Mouse (Mus musculus) MEL (cell line): ENCODE results near the gene Sar1a. TPM values are rescaled to one million over a fixed set of nuclear protein-coding genes. Genes with fewer than 3 reads are reported as not detected.

Experiments
- DNase-seq: peaks from one replicate; pipeline ENCODE4 v3.0.0; 2011; ENCODE audit warnings: low read depth, low spot score
- H3K27ac ChIP-seq: 2 replicates; pipeline ENCODE4 v1.5.1; 2012; ENCODE audit warnings: low read depth, mild to moderate bottlenecking, control low read depth, low read length, moderate library complexity; ENCODE audit not compliant: control insufficient read depth
- H3K27me3 ChIP-seq, 2 experiments: fragments of 150-350 bp in 1 of 2; sonication (generic) in 1 of 2; 2 replicates each; pipeline ENCODE4 v1.6.1; 2012; ENCODE audit warnings: low read length in 2 of 2, mild to moderate bottlenecking in 2 of 2, improper control_type of control experiment in 1 of 2, moderate library complexity in 1 of 2; ENCODE audit not compliant: insufficient read depth in 2 of 2, control insufficient read depth in 1 of 2
- H3K36me3 ChIP-seq, 2 experiments: 2 replicates each; pipeline ENCODE4 v1.6.1; 2012 to 2014; ENCODE audit warnings: low read length in 2 of 2, improper control_type of control experiment in 1 of 2, inconsistent platforms in 1 of 2, mild to moderate bottlenecking in 1 of 2; ENCODE audit not compliant: insufficient read depth in 2 of 2, control insufficient read depth in 1 of 2
- H3K4me1 ChIP-seq, 2 experiments: fragments of 150-350 bp in 1 of 2; sonication (generic) in 1 of 2; 2 replicates each; pipeline ENCODE4 v1.6.1; 2012; ENCODE audit warnings: low read length in 2 of 2, improper control_type of control experiment in 1 of 2, mild to moderate bottlenecking in 1 of 2; ENCODE audit not compliant: insufficient read depth in 2 of 2, control insufficient read depth in 1 of 2
- H3K4me3 ChIP-seq, 2 experiments: fragments of 150-350 bp in 1 of 2; sonication (generic) in 1 of 2; 2 replicates each; pipeline ENCODE4 v1.5.1; 2012; ENCODE audit warnings: low read depth in 2 of 2, low read length in 2 of 2, mild to moderate bottlenecking in 2 of 2, moderate library complexity in 2 of 2, control low read depth in 1 of 2, improper control_type of control experiment in 1 of 2; ENCODE audit not compliant: control insufficient read depth in 1 of 2, insufficient read depth in 1 of 2
- H3K79me2 ChIP-seq: 2 replicates; pipeline ENCODE4 v1.6.1; 2012; ENCODE audit warnings: mild to moderate bottlenecking, low read length, moderate library complexity; ENCODE audit not compliant: control insufficient read depth, poor library complexity, insufficient read depth
- H3K9ac ChIP-seq: 2 replicates; pipeline ENCODE4 v1.6.1; 2012; ENCODE audit warnings: low read depth, mild to moderate bottlenecking, control low read depth, low read length, moderate library complexity; ENCODE audit not compliant: control insufficient read depth, poor library complexity, severe bottlenecking
- H3K9me3 ChIP-seq: fragments of 150-350 bp; sonication (generic); replicated peaks from 2 replicates; pipeline ENCODE4 v1.6.1; 2012; ENCODE audit warnings: mild to moderate bottlenecking, low read length, improper control_type of control experiment, moderate library complexity; ENCODE audit not compliant: insufficient read depth
- CHD1 ChIP-seq: IDR thresholded peaks from 2 replicates; pipeline ENCODE4 v1.6.1; 2012; ENCODE audit warnings: low read depth, mild to moderate bottlenecking, inconsistent platforms, low read length, improper control_type of control experiment
- CHD2 ChIP-seq: IDR thresholded peaks from 2 replicates; pipeline ENCODE4 v1.6.1; 2011; ENCODE audit warnings: low read length, improper control_type of control experiment
- CTCF ChIP-seq, 3 experiments: IDR thresholded peaks in 2 of 3; conservative IDR thresholded peaks in 1 of 3; 2 replicates each; pipeline ENCODE4 v1.5.1; 2011 to 2012; ENCODE audit warnings: low read length in 3 of 3, low read depth in 2 of 3, mild to moderate bottlenecking in 2 of 3, improper control_type of control experiment in 1 of 3, inconsistent platforms in 1 of 3, mixed read lengths in 1 of 3, moderate library complexity in 1 of 3; ENCODE audit not compliant: control insufficient read depth in 1 of 3, insufficient read depth in 1 of 3, poor library complexity in 1 of 3, severe bottlenecking in 1 of 3
- ELF1 ChIP-seq: IDR thresholded peaks from 2 replicates; pipeline ENCODE4 v1.6.1; 2014; ENCODE audit warnings: low read depth, mild to moderate bottlenecking, inconsistent platforms, low read length, improper control_type of control experiment, moderate library complexity
- EP300 ChIP-seq, 2 experiments: IDR thresholded peaks; 2 replicates each; pipeline ENCODE4 v1.6.1; 2011; ENCODE audit warnings: improper control_type of control experiment in 2 of 2, low read length in 2 of 2, low read depth in 1 of 2, mild to moderate bottlenecking in 1 of 2
- ETS1 ChIP-seq: IDR thresholded peaks from 2 replicates; pipeline ENCODE4 v1.6.1; 2012; ENCODE audit warnings: low read depth, mild to moderate bottlenecking, inconsistent platforms, low read length, improper control_type of control experiment, moderate library complexity
- GABPA ChIP-seq: IDR thresholded peaks from 2 replicates; pipeline ENCODE4 v1.6.1; 2012; ENCODE audit warnings: low read depth, mild to moderate bottlenecking, inconsistent platforms, low read length, improper control_type of control experiment, moderate library complexity
- JUND ChIP-seq: IDR thresholded peaks from 2 replicates; pipeline ENCODE4 v1.6.1; 2011; ENCODE audit warnings: low read depth, mild to moderate bottlenecking, improper control_type of control experiment, low read length
- KAT2A ChIP-seq: conservative IDR thresholded peaks from 2 replicates; pipeline ENCODE4 v1.6.1; 2012; ENCODE audit warnings: low read depth, low read length, improper control_type of control experiment, inconsistent platforms
- MAFK ChIP-seq: IDR thresholded peaks from 2 replicates; pipeline ENCODE4 v1.6.1; 2011; ENCODE audit warnings: low read depth, mild to moderate bottlenecking, low read length, improper control_type of control experiment, borderline replicate concordance
- MAX ChIP-seq: IDR thresholded peaks from 2 replicates; pipeline ENCODE4 v1.6.1; 2011; ENCODE audit warnings: low read length, improper control_type of control experiment
- MEF2A ChIP-seq: IDR thresholded peaks from 2 replicates; pipeline ENCODE4 v1.6.1; 2014; ENCODE audit warnings: low read depth, mild to moderate bottlenecking, inconsistent platforms, low read length, improper control_type of control experiment; ENCODE audit not compliant: poor library complexity, insufficient replicate concordance, severe bottlenecking; ENCODE audit errors: extremely low read depth
- MYB ChIP-seq: IDR thresholded peaks from 2 replicates; pipeline ENCODE4 v1.6.1; 2011; ENCODE audit warnings: mild to moderate bottlenecking, low read depth, low read length, improper control_type of control experiment
- NELFE ChIP-seq: IDR thresholded peaks from 2 replicates; pipeline ENCODE4 v1.6.1; 2011; ENCODE audit warnings: low read depth, low read length, improper control_type of control experiment
- NRF1 ChIP-seq: IDR thresholded peaks from 2 replicates; pipeline ENCODE4 v1.6.1; 2014; ENCODE audit warnings: low read depth, mild to moderate bottlenecking, inconsistent platforms, low read length, improper control_type of control experiment, moderate library complexity; ENCODE audit not compliant: poor library complexity, insufficient read depth, severe bottlenecking
- RAD21 ChIP-seq: IDR thresholded peaks from 2 replicates; pipeline ENCODE4 v1.6.1; 2011; ENCODE audit warnings: mild to moderate bottlenecking, low read depth, low read length, improper control_type of control experiment
- SIN3A ChIP-seq: IDR thresholded peaks from 2 replicates; pipeline ENCODE4 v1.6.1; 2012; ENCODE audit warnings: low read length, improper control_type of control experiment, inconsistent platforms
- SMC3 ChIP-seq: IDR thresholded peaks from 2 replicates; pipeline ENCODE4 v1.6.1; 2011; ENCODE audit warnings: low read depth, low read length, improper control_type of control experiment
- TAL1 ChIP-seq: IDR thresholded peaks from 2 replicates; pipeline ENCODE4 v1.6.1; 2012; ENCODE audit warnings: mild to moderate bottlenecking, inconsistent platforms, low read length, moderate library complexity, mixed read lengths
- TBP ChIP-seq: IDR thresholded peaks from 2 replicates; pipeline ENCODE4 v1.8.0; 2011; ENCODE audit warnings: low read depth, low read length, improper control_type of control experiment
- UBTF ChIP-seq: IDR thresholded peaks from 2 replicates; pipeline ENCODE4 v1.6.1; 2012; ENCODE audit warnings: low read depth, mild to moderate bottlenecking, inconsistent platforms, low read length, improper control_type of control experiment, moderate library complexity, borderline replicate concordance; ENCODE audit not compliant: insufficient read depth
- USF1 ChIP-seq: IDR thresholded peaks from 2 replicates; pipeline ENCODE4 v1.6.1; 2014; ENCODE audit warnings: low read depth, mild to moderate bottlenecking, inconsistent platforms, low read length, improper control_type of control experiment, moderate library complexity
- ZC3H11A ChIP-seq: IDR thresholded peaks from 2 replicates; pipeline ENCODE4 v1.6.1; 2012; ENCODE audit warnings: low read depth, mild to moderate bottlenecking, inconsistent platforms, low read length, improper control_type of control experiment
- polyA plus RNA-seq, 2 experiments: library from polyadenylated mRNA; stranded (reverse) in 1 of 2; unstranded in 1 of 2; fragments of >175 nt in 1 of 2; fragments of >200 nt in 1 of 2; gene quantifications; 2 replicates each; pipeline versions ENCODE4 v1.2.1 to v1.2.4; 2012; ENCODE audit warnings: low replicate concordance in 2 of 2, low read depth in 1 of 2; ENCODE audit not compliant: insufficient read length in 2 of 2, insufficient read depth in 1 of 2, missing spikeins in 1 of 2
- total RNA-seq: library from RNA; depleted of rRNA; stranded (reverse); fragments of 300-350 nt; gene quantifications from 2 replicates; pipeline ENCODE4 v1.2.3, GENCODE M21; 2012

Sar1a gene
- total and polyA plus RNA-seq, 3 experiments, result 133 to 135 TPM; not detected in 1

GRCm38 (mm10) chr10:61657985-61658384 is 22.1 kb upstream of the Sar1a start:
- Histone ChIP-seq H3K9me3 (no peaks in the 10 kb centered on the region), H3K27me3 (no peaks in the 10 kb centered on the region), H3K4me1 (no peaks in the 10 kb centered on the region), H3K9ac (no peak overlapping the region), H3K79me2 (peaks cover 5% of the 10 kb centered on the region; the same call in 1 of the 2 replicates), H3K36me3 (peaks cover 4 to 10% of the 10 kb centered on the region in 2 experiments), H3K27ac (no peak overlapping the region), H3K4me3 (no peak overlapping the region)
- TF ChIP-seq MAFK, result no peak
- peak; percentile 52; the same call in 1 of the 2 replicates for TF ChIP-seq ZC3H11A
- peak; percentile 37; the same call in 1 of the 2 replicates for TF ChIP-seq SIN3A
- TF ChIP-seq CTCF (IDR thresholded peaks at IDR 0.05 in 2 of 3, conservative IDR thresholded peaks at IDR 0.05 in 1 of 3; ENCODE audit: control insufficient read depth in 1 of 3, insufficient read depth in 1 of 3, low read depth in 2 of 3, low read length in 3 of 3, poor library complexity in 1 of 3, severe bottlenecking in 1 of 3), result peak; percentile 40 to 81 (median 72)
- peak; percentile 71 for TF ChIP-seq RAD21
- TF ChIP-seq SMC3, result peak; percentile 58
- DNase-seq, result peak; percentile 75

GRCm38 (mm10) chr10:61661887-61662286 is 18.2 kb upstream of the Sar1a start:
- no peak for TF ChIP-seq MEF2A
- TF ChIP-seq USF1, result no peak
- no peak for TF ChIP-seq GABPA
- TF ChIP-seq MAX, result no peak
- TF ChIP-seq JUND, result no peak
- no peak for TF ChIP-seq NELFE
- TF ChIP-seq CHD2, result no peak
- TF ChIP-seq EP300 (IDR thresholded peaks at IDR 0.05; ENCODE audit: low read depth in 1 of 2, low read length in 2 of 2), result no peak
- no peak for TF ChIP-seq ETS1
- no peak for TF ChIP-seq ELF1
- no peak for TF ChIP-seq SMC3
- no peak for TF ChIP-seq CHD1
- no peak for TF ChIP-seq MYB
- no peak for TF ChIP-seq TBP
- TF ChIP-seq CTCF (IDR thresholded peaks at IDR 0.05 in 2 of 3, conservative IDR thresholded peaks at IDR 0.05 in 1 of 3; ENCODE audit: control insufficient read depth in 1 of 3, insufficient read depth in 1 of 3, low read depth in 2 of 3, low read length in 3 of 3, poor library complexity in 1 of 3, severe bottlenecking in 1 of 3), result no peak
- no peak for TF ChIP-seq KAT2A
- TF ChIP-seq TAL1, result no peak
- no peak for TF ChIP-seq NRF1
- no peak for TF ChIP-seq MAFK
- no peak for TF ChIP-seq UBTF
- H3K4me1 ChIP-seq, result peaks cover 9 to 10% of the 10 kb centered on the region in 2 experiments; a peak in 3 of 4 replicates
- no peak overlapping the region for H3K27ac ChIP-seq
- peaks cover 14 to 24% of the 10 kb centered on the region in 2 experiments for H3K36me3 ChIP-seq
- peak; percentile 21 for DNase-seq
- peaks cover 1% of the 10 kb centered on the region; the same call in 1 of the 2 replicates for H3K79me2 ChIP-seq
- H3K4me3 ChIP-seq, result no peak overlapping the region
- no peaks in the 10 kb centered on the region for H3K9me3 ChIP-seq
- no peaks in the 10 kb centered on the region for H3K27me3 ChIP-seq
- no peak overlapping the region for H3K9ac ChIP-seq
